Mouse (Mus musculus) stomach, embryonic 15.5 days (tissue): ENCODE data around the gene Ptp4a2. TPM values are rescaled to one million over a fixed set of nuclear protein-coding genes. Genes with fewer than 3 reads are reported as not detected.

Experiments
- ATAC-seq: fragments of 200-750 bp; cut with Nextera tagmentation; 2 replicates; pipeline ENCODE4 v1.8.0; 2017; ENCODE audit warnings: low read depth, moderate number of reproducible peaks, moderate TSS enrichment; ENCODE audit not compliant: insufficient read depth, low FRiP score
- H3K27ac ChIP-seq: fragments of 300-500 bp; sonication (generic); 2 replicates; pipeline ENCODE4 v1.5.1; 2015; ENCODE audit warnings: mild to moderate bottlenecking, inconsistent platforms
- H3K27me3 ChIP-seq: fragments of 300-500 bp; sonication (generic); replicated peaks from 2 replicates; pipeline ENCODE4 v1.6.1; 2015; ENCODE audit warnings: inconsistent platforms
- H3K36me3 ChIP-seq: fragments of 300-500 bp; sonication (generic); 2 replicates; pipeline ENCODE4 v1.6.1; 2015; ENCODE audit warnings: inconsistent platforms
- H3K4me1 ChIP-seq: fragments of 300-500 bp; sonication (generic); 2 replicates; pipeline ENCODE4 v1.6.1; 2015; ENCODE audit warnings: inconsistent platforms
- H3K4me2 ChIP-seq: fragments of 300-500 bp; sonication (generic); 2 replicates; pipeline ENCODE4 v1.6.1; 2015; ENCODE audit warnings: mild to moderate bottlenecking, inconsistent platforms
- H3K4me3 ChIP-seq: fragments of 300-500 bp; sonication (generic); replicated peaks from 2 replicates; pipeline ENCODE4 v1.5.1; 2015; ENCODE audit warnings: inconsistent platforms
- H3K9ac ChIP-seq: fragments of 300-500 bp; sonication (generic); 2 replicates; pipeline ENCODE4 v1.6.1; 2015; ENCODE audit warnings: inconsistent platforms
- H3K9me3 ChIP-seq: fragments of 300-500 bp; sonication (generic); 2 replicates; pipeline ENCODE4 v1.6.1; 2016; ENCODE audit warnings: inconsistent platforms
- WGBS: fragments of 180-500 bp; shearing (Covaris S2); methylation state at CpG from one replicate; pipeline ENCODE4 v1.1.7; 2015; 5-methylcytosine and 5-hydroxymethylcytosine counted together
- polyA plus RNA-seq: library from polyadenylated mRNA; unstranded; fragments of >200 nt; fragmentation: Nextera tagmentation; extraction: Ambion mirVana; gene quantifications from 2 replicates; pipeline ENCODE4 v1.2.1, GENCODE M21; 2015

Gene Ptp4a2
- polyA plus RNA-seq, 1 experiment from 2014 or later = 318 TPM

- Histone ChIP-seq H3K9ac (no peak overlapping the region), H3K36me3 (no peaks in the 10 kb centered on the region), H3K4me1 (no peaks in the 10 kb centered on the region), H3K27ac (no peak overlapping the region), H3K27me3 (no peaks in the 10 kb centered on the region), H3K4me2 (no peak overlapping the region), H3K4me3 (no peak overlapping the region), H3K9me3 (no peaks in the 10 kb centered on the region)
- 62% methylated on average over 3 of the region's 3 CpGs for WGBS
- no peak for ATAC-seq
Observed at GRCm38 (mm10) chr4:129805059-129805458, 6.0 kb upstream of the Ptp4a2 start.

GRCm38 (mm10) chr4:129811605-129812468, 818 bp downstream of the Ptp4a2 start:
- no peaks in the 10 kb centered on the region for H3K27me3 ChIP-seq
- no peak overlapping the region; the same call in 1 of the 2 replicates for H3K4me3 ChIP-seq
- H3K27ac ChIP-seq = peak overlapping the region; percentile 80
- H3K36me3 ChIP-seq = no peaks in the 10 kb centered on the region
- no peak overlapping the region for H3K9ac ChIP-seq
- H3K4me2 ChIP-seq = peak overlapping the region; percentile 68
- H3K4me1 ChIP-seq = peaks cover 8% of the 10 kb centered on the region; the same call in 1 of the 2 replicates
- WGBS = 72% methylated on average over 14 of the region's 14 CpGs
- H3K9me3 ChIP-seq = no peaks in the 10 kb centered on the region
- no peak for ATAC-seq

- Histone ChIP-seq H3K27me3 (no peaks in the 10 kb centered on the region), H3K36me3 (no peaks in the 10 kb centered on the region), H3K9me3 (no peaks in the 10 kb centered on the region), H3K9ac (no peak overlapping the region), H3K27ac (no peak overlapping the region; the same call in 1 of the 2 replicates), H3K4me3 (no peak overlapping the region), H3K4me2 (no peak overlapping the region), H3K4me1 (peaks cover 26% of the 10 kb centered on the region)
- 68% methylated on average over 6 of the region's 6 CpGs for WGBS
- no peak for ATAC-seq
Observed at GRCm38 (mm10) chr4:129817591-129817990, 6.6 kb downstream of the Ptp4a2 start.

GRCm38 (mm10) chr4:129818506-129819195, 7.6 kb downstream of the Ptp4a2 start:
- Histone ChIP-seq H3K36me3 (no peaks in the 10 kb centered on the region), H3K4me2 (0 out of 2 replicates have a peak overlapping the region, but pooled peaks have one; percentile 5), H3K4me3 (no peak overlapping the region; the same call in 1 of the 2 replicates), H3K27me3 (no peaks in the 10 kb centered on the region), H3K9ac (no peak overlapping the region), H3K4me1 (peaks cover 29% of the 10 kb centered on the region), H3K9me3 (no peaks in the 10 kb centered on the region), H3K27ac (peak overlapping the region; percentile 94)
- ATAC-seq = no peak
- 61% methylated on average over 10 of the region's 10 CpGs for WGBS

- peak overlapping the region; percentile 96 for H3K27ac ChIP-seq
- H3K4me2 ChIP-seq = peak overlapping the region; percentile 87
- no peaks in the 10 kb centered on the region for H3K36me3 ChIP-seq
- peak overlapping the region; percentile 92 for H3K9ac ChIP-seq
- H3K27me3 ChIP-seq = no peaks in the 10 kb centered on the region
- peak overlapping the region; percentile 92 for H3K4me3 ChIP-seq
- H3K9me3 ChIP-seq = no peaks in the 10 kb centered on the region
- H3K4me1 ChIP-seq = peaks cover 32% of the 10 kb centered on the region
- peak; percentile 98 for ATAC-seq
- under 1% methylated on average over 68 of the region's 83 CpGs for WGBS
Observed at GRCm38 (mm10) chr4:129819712-129820336, 8.8 kb downstream of the Ptp4a2 start.

GRCm38 (mm10) chr4:129820417-129821086, 9.5 kb downstream of the Ptp4a2 start:
- H3K27ac ChIP-seq = peak overlapping the region; percentile 96
- H3K9me3 ChIP-seq = no peaks in the 10 kb centered on the region
- H3K4me1 ChIP-seq = peaks cover 32% of the 10 kb centered on the region
- H3K4me2 ChIP-seq = peak overlapping the region; percentile 56
- peak; percentile 74 for ATAC-seq
- no peaks in the 10 kb centered on the region for H3K27me3 ChIP-seq
- peak overlapping the region; percentile 92 for H3K4me3 ChIP-seq
- H3K36me3 ChIP-seq = no peaks in the 10 kb centered on the region
- under 1% methylated on average over 52 of the region's 79 CpGs for WGBS
- peak overlapping the region; percentile 92 for H3K9ac ChIP-seq

- under 1% methylated on average over 16 of the region's 16 CpGs for WGBS
- H3K9ac ChIP-seq = peak overlapping the region; percentile 92
- peak overlapping the region; percentile 92 for H3K4me3 ChIP-seq
- peaks cover 32% of the 10 kb centered on the region for H3K4me1 ChIP-seq
- no peaks in the 10 kb centered on the region for H3K36me3 ChIP-seq
- H3K4me2 ChIP-seq = peak overlapping the region; percentile 56
- no peaks in the 10 kb centered on the region for H3K27me3 ChIP-seq
- no peaks in the 10 kb centered on the region for H3K9me3 ChIP-seq
- no peak for ATAC-seq
- H3K27ac ChIP-seq = peak overlapping the region; percentile 96
Observed at GRCm38 (mm10) chr4:129821087-129821616, 10.1 kb downstream of the Ptp4a2 start.

GRCm38 (mm10) chr4:129822324-129822723, 11.3 kb downstream of the Ptp4a2 start:
- H3K9ac ChIP-seq = no peak overlapping the region
- peak overlapping the region; percentile 56 for H3K4me2 ChIP-seq
- peak overlapping the region; percentile 92; the same call in 1 of the 2 replicates for H3K4me3 ChIP-seq
- no peak for ATAC-seq
- no peaks in the 10 kb centered on the region for H3K36me3 ChIP-seq
- no peak overlapping the region for H3K27ac ChIP-seq
- H3K9me3 ChIP-seq = no peaks in the 10 kb centered on the region
- H3K4me1 ChIP-seq = peaks cover 36% of the 10 kb centered on the region
- 45% methylated on average over 3 of the region's 3 CpGs for WGBS
- H3K27me3 ChIP-seq = no peaks in the 10 kb centered on the region

- WGBS = 59% methylated on average over 4 of the region's 4 CpGs
- H3K9me3 ChIP-seq = no peaks in the 10 kb centered on the region
- H3K4me3 ChIP-seq = no peak overlapping the region
- H3K27ac ChIP-seq = no peak overlapping the region
- no peaks in the 10 kb centered on the region for H3K27me3 ChIP-seq
- no peaks in the 10 kb centered on the region for H3K36me3 ChIP-seq
- ATAC-seq = no peak
- H3K4me2 ChIP-seq = peak overlapping the region; percentile 56; the same call in 1 of the 2 replicates
- H3K9ac ChIP-seq = no peak overlapping the region
- H3K4me1 ChIP-seq = peaks cover 34% of the 10 kb centered on the region
Observed at GRCm38 (mm10) chr4:129823216-129823810, 12.3 kb downstream of the Ptp4a2 start.

GRCm38 (mm10) chr4:129827611-129828010, 16.6 kb downstream of the Ptp4a2 start:
- H3K9me3 ChIP-seq = no peaks in the 10 kb centered on the region
- no peak for ATAC-seq

GRCm38 (mm10) chr4:129828081-129828480, 17.1 kb downstream of the Ptp4a2 start:
- Histone ChIP-seq H3K36me3 (no peaks in the 10 kb centered on the region), H3K4me2 (no peak overlapping the region), H3K27ac (no peak overlapping the region), H3K9me3 (no peaks in the 10 kb centered on the region), H3K4me3 (no peak overlapping the region), H3K4me1 (peaks cover 12% of the 10 kb centered on the region), H3K27me3 (no peaks in the 10 kb centered on the region), H3K9ac (no peak overlapping the region)
- ATAC-seq = no peak
- WGBS = 50% methylated on average over 3 of the region's 3 CpGs

More at GRCm38 (mm10) chr4:129827611-129828010, 16.6 kb downstream of the Ptp4a2 start:
- H3K27me3 ChIP-seq = no peaks in the 10 kb centered on the region
- H3K36me3 ChIP-seq = no peaks in the 10 kb centered on the region
- no peak overlapping the region for H3K4me2 ChIP-seq
- WGBS = 80% methylated on average over 3 of the region's 3 CpGs
- peaks cover 14% of the 10 kb centered on the region for H3K4me1 ChIP-seq
- no peak overlapping the region for H3K4me3 ChIP-seq
- no peak overlapping the region for H3K9ac ChIP-seq
- no peak overlapping the region for H3K27ac ChIP-seq
